Mouse (Mus musculus) brown adipose tissue, adult 24 weeks (tissue): ENCODE data around the gene Col5a1. TPM values are rescaled to one million over a fixed set of nuclear protein-coding genes. Genes with fewer than 3 reads are reported as not detected.

Experiments
- H3K27ac ChIP-seq: fragments of 200-500 bp; replicated peaks from 2 replicates; pipeline ENCODE4 v1.5.1; 2012; ENCODE audit warnings: low read depth, mild to moderate bottlenecking, low read length
- H3K4me1 ChIP-seq: fragments of 200-500 bp; 2 replicates; pipeline ENCODE4 v1.6.1; 2012; ENCODE audit warnings: low read length, mixed read lengths; ENCODE audit not compliant: control insufficient read depth, insufficient read depth, insufficient read length
- H3K4me3 ChIP-seq: fragments of 200-500 bp; 2 replicates; pipeline ENCODE4 v1.5.1; 2012; ENCODE audit warnings: low read depth, mild to moderate bottlenecking, low read length, moderate library complexity; ENCODE audit not compliant: insufficient read depth
- polyA plus RNA-seq: library from polyadenylated mRNA; stranded (reverse); fragments of >200 nt; gene quantifications from 2 replicates; pipeline ENCODE4 v1.2.4, GENCODE M21; 2012; ENCODE audit not compliant: missing spikeins, insufficient read depth, insufficient read length

The Col5a1 gene
- 10.2 and 12.4 TPM in 2 replicates for polyA plus RNA-seq

DNA sequence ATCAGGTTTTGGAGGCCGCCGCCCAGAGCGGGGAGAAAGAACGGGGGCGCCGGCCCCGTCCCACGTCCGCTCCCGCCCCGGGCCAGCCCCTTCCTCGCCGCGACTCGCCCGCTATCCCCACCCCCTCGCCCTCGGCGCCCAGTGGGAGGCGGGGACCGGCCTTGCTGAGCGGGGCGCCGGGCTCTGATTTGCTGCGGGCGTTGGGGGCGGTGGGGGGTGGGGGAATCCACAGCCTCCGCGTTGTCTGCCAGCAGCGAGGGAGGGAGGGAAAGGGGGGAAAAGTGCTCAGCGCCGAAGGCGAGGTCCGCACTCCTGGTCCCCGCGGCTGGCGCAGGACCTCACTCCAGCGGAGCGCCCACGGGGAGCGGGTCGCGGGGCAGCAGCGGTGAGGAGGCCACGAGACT, at the start of gene Col5a1:
TSS of gene Col5a1 (plus strand) at position 278 of the 404 bp plus-strand sequence.
- Histone ChIP-seq H3K4me1 (peaks cover 2% of the 10 kb centered on the region; the same call in 1 of the 2 replicates), H3K4me3 (peak within 1 kb of the TSS; percentile 73)

DNA sequence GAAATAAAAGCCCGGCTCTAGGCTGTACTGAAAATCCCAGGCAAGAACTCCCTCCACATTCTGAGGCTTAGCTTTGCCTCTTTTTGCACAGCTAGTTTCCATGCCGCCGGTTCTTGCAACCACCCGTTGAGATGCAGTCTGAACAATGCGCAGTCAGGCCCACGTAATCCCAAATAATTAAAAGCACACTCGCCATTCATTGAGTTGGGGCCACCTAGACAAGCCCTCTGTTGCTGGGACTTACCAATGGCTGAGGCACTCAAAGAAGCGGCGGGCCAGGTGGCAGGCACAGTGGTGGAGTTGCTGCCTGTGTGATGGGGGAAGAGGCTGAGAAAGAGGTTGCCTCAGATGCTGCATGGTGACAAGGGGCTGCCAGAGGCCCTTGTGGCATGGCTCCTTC, 48.1 kb upstream of the Col5a1 start:
- no peak overlapping the region for H3K4me3 ChIP-seq
- peaks cover 3% of the 10 kb centered on the region; the same call in 1 of the 2 replicates for H3K4me1 ChIP-seq

More for the DNA sequence above, at the start of gene Col5a1:
- H3K27ac ChIP-seq: peak within 1 kb of the TSS; percentile 53

DNA sequence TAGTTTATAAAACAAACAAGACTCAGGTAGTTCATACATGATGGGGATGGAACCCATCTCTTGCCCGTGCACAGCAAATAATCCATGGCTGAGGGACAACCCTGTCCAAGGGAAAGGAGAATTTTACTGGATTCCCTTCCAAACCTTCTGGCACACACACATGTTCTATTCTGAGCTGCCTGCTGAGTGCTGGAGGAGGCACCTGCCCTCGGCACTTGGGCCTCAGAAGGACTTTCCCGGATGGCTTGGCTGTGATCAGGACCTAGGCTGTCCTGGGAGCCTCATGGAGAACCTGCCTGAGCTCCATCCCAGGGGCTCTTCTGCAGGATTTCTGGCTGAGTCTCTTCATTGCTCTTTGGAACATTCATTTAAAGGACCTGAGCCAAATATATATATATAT, 45.3 kb upstream of the Col5a1 start:
- H3K27ac ChIP-seq: no peak overlapping the region
- H3K4me3 ChIP-seq: no peak overlapping the region
- H3K4me1 ChIP-seq: peaks cover 3% of the 10 kb centered on the region; the same call in 1 of the 2 replicates

More for the DNA sequence above, 48.1 kb upstream of the Col5a1 start:
- H3K27ac ChIP-seq: no peak overlapping the region

DNA sequence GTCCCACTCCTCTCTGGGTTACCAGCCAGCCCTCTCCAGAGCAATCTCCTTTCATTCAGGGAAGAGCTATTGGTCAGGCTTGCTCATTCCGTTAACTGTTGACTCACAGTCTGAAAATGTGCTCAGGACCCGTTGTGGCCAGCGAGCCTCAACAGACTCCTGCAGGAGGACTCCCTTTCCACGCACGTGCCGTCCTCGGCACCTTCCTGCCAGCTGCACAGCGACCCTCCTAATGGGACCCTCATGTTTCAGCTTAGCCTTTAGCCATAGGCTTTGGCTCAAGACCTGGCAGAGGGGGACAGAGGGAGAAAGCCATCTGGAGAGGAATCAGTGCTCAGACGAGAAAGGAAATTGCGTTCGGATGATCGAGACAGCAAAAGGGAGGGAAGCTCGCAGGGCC, 43.3 kb upstream of the Col5a1 start:
- no peak overlapping the region for H3K4me3 ChIP-seq
- H3K4me1 ChIP-seq: peaks cover 4% of the 10 kb centered on the region
- no peak overlapping the region for H3K27ac ChIP-seq

DNA sequence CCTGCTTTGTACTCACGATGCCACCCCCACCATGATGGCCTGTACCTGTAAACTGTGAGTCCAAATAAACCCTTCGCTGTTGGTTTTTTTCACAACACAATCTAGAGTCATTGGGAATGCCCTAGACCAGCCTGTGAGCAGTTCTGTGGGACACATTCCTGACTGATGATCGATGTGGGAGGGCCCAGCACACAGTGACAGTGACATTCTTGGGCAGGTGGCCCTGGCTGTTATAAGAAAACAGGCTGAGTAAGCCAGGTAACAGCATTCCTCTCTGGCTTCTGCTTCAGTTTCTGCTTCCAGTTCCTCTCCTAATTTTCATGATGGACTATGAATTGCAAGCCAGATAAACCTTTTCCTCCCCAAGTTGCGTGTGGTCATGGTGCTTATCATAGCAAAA, 41.3 kb upstream of the Col5a1 start:
- peaks cover 12% of the 10 kb centered on the region for H3K4me1 ChIP-seq
- no peak overlapping the region for H3K27ac ChIP-seq
- H3K4me3 ChIP-seq: no peak overlapping the region

DNA sequence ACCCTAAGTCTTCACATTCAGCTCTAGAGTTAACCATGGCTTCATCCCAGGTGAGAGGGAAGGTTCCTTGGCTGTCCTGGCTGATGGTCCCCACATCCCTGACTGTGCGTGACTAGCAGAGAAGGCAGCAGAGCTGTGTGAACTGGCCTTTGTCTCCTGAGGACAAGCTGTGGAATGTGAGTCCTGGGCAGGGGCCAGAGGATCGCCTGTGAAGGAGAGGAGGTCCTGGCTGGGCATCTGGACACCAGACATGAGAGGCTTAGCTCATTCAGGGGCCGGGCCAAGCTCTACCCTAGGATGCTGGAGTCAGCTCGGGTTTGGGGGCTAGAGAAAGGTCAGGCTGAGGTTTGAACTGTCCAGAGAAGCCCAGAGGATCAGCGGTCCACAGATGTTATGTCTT, 39.2 kb upstream of the Col5a1 start:
- H3K4me1 ChIP-seq: peaks cover 12% of the 10 kb centered on the region
- no peak overlapping the region for H3K4me3 ChIP-seq
- peak overlapping the region; percentile 20 for H3K27ac ChIP-seq

DNA sequence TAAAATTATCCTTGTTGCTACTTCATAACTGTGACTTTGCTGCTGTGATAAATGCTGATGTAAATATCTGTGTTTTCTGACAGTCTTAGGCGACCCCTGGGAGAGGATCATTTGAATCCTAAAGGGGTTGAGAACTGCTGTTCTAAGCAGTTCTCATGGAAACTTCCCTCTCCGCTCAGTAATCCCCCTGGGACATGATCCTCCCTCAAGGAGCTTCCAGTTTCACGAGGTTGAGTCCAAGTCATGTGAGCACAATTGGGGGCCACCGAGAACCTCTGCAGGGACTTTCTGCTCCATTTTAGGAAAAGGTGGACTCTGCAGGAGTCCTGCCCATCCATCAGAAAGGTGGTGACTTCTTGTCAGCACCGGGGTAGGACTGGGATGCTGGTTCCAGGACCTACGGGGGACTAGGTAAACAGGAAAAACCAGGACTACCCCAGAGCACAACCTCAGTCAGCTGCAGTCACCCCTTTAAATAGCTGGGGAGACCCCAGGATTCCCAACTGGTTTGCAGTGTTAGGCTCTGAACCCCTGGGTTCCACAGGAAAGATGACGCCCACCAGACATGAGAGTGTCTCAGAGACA, 38.3 kb upstream of the Col5a1 start:
- Histone ChIP-seq H3K4me3 (no peak overlapping the region), H3K4me1 (peaks cover 12% of the 10 kb centered on the region), H3K27ac (peak overlapping the region; percentile 42)

DNA sequence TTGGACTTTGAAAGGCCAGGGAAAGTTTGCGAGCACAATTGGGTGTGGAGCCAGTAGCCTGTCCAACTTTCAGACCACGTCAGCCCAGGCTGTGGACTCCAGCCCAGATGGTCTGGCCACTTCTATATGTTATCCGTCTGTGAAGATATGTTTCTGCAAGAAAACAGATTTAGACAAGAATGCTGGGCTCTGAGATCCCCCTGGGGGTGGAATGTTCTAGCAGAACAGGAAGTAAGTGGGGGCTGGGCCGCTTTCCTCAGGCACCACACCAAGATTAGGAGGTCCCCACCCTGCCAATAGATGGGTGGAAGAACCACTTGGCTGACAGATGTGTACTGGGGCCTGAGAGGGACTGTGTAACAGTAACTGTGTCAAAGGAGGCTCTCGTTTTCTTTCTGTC, 37.8 kb upstream of the Col5a1 start:
- Histone ChIP-seq H3K27ac (peak overlapping the region; percentile 42), H3K4me3 (no peak overlapping the region), H3K4me1 (peaks cover 12% of the 10 kb centered on the region)

DNA sequence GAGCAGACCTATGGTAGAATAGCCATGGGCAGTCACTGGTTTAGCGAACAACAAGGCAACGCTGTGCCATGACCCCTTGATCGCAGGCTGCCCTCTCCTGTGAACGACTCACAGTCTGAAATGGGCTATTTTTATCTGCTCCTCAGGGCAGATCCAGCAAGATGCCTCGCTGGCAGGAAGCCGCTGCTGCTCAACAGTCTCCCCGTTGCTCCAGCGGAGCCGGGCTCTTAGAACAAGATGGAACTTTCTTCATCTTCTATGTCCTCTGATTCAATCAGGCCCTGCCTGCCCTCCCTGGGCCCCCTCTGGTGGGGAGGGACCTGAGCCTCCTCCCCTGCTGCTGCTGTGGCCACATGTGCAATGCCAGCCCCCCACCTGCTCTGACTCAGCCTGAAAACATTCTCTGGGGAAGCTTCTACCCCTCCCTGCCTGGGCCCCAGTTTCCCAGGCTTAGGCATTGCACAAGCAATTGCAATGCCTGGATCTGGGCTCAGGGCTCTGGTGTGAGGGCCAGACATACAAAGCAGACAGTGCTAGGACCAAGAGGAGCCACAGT, 27.8 kb upstream of the Col5a1 start:
- H3K4me1 ChIP-seq: peaks cover 8% of the 10 kb centered on the region
- peak overlapping the region; percentile 79 for H3K27ac ChIP-seq
- H3K4me3 ChIP-seq: peak overlapping the region; percentile 34; the same call in 1 of the 2 replicates

DNA sequence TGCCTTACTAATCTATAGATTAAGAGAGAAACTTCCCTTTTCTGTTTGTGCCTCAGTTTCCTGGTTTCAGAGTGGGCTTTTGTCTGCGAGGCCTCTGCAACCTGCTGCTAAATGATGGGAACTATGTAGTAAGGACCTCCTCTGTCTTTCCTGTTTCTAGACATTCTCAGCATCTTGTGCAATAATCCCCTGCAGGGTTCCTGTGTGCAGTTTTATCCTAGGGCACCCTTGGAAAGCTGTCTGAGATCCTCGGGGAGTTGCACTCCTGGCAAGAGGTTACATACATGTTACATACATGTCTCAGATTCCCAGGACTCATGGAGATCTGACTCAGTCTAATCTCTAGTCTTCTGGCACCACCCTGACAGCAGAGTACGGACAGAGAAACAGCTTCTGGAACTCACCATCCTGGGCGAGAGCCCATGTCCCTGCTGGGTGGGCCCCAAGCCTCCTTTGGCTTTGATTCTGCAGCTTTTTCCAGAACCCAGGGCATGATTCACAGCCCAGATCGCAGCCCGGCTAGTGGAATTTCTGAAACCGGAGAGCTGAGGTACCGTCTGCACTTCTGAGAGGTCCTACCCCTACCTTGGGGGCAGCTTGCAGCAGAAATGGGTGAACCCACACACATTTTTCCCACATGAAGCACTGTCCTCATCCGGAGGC, 24.5 kb upstream of the Col5a1 start:
- Histone ChIP-seq H3K4me3 (no peak overlapping the region), H3K27ac (no peak overlapping the region), H3K4me1 (peaks cover 8% of the 10 kb centered on the region)

DNA sequence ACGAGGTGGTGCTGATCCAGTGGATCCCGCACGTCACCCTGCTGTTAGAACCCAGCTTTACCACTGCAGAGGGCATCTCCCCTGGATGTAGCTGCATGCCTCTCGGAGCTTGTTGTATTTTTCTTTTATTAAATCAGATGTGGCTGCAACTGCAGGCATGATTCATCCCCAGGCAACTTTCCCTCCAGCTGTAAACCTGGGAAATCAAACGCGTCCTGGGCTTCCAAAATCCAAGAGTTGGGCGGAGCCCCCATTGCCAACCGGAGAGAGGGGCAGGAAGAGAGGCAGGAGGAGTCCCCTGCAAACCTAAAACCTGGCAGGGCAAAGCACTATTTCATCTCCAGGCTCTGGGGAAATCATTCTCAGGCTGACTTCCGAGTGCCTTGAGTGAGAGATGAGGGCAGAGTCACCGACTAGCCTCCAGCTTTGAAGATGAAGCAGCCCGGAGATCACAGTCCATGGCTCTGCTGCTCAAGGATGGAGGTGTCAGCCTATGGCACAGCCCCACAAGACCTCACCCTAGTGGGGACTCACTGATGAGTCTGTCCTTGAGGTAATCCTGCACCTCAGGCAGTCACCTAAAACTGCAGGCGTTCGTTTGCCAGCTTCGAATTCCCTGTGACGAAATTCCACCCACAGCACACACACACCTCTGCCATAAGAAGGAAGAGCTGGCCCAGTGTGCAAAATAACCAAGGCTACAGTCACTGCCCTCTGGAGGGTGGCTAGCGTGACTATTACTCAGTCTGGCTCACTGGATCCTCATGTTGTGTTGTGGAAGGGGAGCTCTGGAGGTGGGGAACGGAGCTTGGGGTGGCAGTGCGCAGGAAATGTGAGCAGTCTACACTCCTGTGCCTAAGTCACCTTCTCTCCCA, 21.5 kb upstream of the Col5a1 start:
- Histone ChIP-seq H3K4me1 (no peaks in the 10 kb centered on the region), H3K27ac (no peak overlapping the region), H3K4me3 (no peak overlapping the region)

DNA sequence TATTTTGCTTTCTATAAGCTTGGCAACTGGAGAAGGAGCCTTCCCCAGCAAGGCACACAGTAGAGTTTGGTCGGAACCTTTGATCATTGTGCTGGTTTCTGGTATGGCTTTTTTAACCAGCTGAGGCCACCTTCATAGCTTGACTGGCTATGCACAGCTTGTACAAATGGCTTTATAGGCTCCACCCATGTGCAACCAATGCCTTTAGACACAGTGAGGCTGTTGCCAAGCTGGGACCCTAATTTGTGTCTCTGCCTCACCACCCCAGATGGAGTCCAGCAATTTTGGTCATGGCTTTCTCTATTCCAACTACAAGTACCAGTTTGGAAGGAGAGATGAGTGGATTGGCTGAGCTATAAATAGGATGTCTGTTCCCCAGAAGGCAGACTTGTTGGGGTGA, 15.6 kb upstream of the Col5a1 start:
- no peaks in the 10 kb centered on the region for H3K4me1 ChIP-seq
- H3K4me3 ChIP-seq: no peak overlapping the region
- no peak overlapping the region for H3K27ac ChIP-seq

DNA sequence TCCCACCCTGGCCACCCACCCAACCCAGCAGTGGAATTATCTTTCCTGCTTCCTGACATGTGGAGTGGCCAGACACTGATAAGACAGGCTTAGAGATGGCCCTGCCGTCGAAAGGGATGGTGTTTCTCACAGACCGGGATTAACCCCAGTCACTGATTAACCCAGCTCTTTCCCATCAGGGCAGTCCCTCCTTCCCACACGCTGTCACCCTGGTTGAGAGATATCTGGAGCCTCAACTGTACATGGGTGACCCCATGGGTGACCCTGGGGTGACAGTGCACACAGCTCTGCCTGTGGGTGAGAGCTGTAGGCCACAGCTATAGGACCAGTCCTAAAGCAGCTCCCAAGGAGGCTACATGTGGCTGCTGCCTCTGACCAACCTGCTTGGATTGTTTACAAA, 15.2 kb upstream of the Col5a1 start:
- Histone ChIP-seq H3K4me3 (no peak overlapping the region), H3K4me1 (no peaks in the 10 kb centered on the region), H3K27ac (no peak overlapping the region)

DNA sequence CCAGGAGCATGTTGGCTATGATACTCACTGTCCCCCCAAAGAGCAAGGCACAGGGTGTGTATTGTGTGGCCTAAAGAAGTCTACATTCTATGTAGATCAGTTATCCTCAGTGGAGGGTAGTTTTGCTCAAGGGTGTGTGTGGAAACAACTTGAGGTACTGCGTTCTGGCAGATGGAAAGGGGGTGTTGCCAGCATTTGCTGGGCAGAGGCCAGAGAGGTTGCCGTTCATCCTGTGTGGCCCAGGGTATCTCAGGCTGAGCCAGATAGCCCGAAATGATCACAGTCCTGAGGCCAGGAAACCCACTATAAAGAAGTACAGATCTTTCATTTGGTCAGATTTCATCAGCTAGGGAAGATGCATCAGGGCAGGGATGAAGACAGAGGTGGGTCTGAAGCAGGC, 13.9 kb upstream of the Col5a1 start:
- Histone ChIP-seq H3K4me3 (no peak overlapping the region), H3K27ac (no peak overlapping the region), H3K4me1 (no peaks in the 10 kb centered on the region)

DNA sequence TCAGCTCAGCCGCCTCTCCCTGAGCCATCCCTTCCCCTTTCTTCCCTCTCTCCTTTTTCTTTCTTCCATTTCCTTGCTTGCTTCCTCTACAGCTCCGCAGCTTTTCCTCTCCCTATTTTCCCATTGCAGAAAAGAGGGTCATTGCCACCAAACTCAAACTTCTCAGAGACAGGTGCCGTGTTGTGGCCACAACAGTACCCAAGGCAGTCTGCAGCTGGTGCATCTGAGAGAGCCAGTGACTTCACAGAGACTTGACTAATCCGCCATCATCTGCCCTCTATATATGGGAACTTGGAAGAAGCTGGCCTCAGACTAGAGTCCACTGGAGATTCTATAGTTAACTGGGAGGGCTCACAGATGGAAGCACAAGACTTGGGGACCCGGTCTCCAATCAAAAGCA, 13.2 kb upstream of the Col5a1 start:
- Histone ChIP-seq H3K27ac (no peak overlapping the region), H3K4me3 (no peak overlapping the region), H3K4me1 (no peaks in the 10 kb centered on the region)
